Mouse (Mus musculus) midbrain, embryonic 11.5 days (tissue): Measurements from ENCODE around the gene Lrp2. TPM values are rescaled to one million over a fixed set of nuclear protein-coding genes. Genes with fewer than 3 reads are reported as not detected.

Source experiments
- ATAC-seq: fragments of 200-750 bp; cut with Nextera tagmentation; 2 replicates; pipeline ENCODE4 v1.8.0; 2017; ENCODE audit warnings: moderate TSS enrichment, moderate library complexity; ENCODE audit not compliant: low FRiP score
- DNase-seq: peaks from one replicate; pipeline ENCODE4 v3.0.0; 2015; ENCODE audit warnings: low spot score; ENCODE audit errors: missing footprints
- H3K27ac ChIP-seq: fragments of 300-500 bp; sonication (generic); 2 replicates; pipeline ENCODE4 v1.5.1; 2014; ENCODE audit warnings: low read depth, low read length
- H3K27me3 ChIP-seq: fragments of 300-500 bp; sonication (generic); 2 replicates; pipeline ENCODE4 v1.6.1; 2014; ENCODE audit warnings: mild to moderate bottlenecking, low read length, moderate library complexity, mixed read lengths; ENCODE audit not compliant: control insufficient read depth, insufficient read depth
- H3K36me3 ChIP-seq: fragments of 300-500 bp; sonication (generic); 2 replicates; pipeline ENCODE4 v1.6.1; 2014; ENCODE audit warnings: mild to moderate bottlenecking, low read length, moderate library complexity, mixed read lengths; ENCODE audit not compliant: control insufficient read depth, insufficient read depth
- H3K4me1 ChIP-seq: fragments of 300-500 bp; sonication (generic); 2 replicates; pipeline ENCODE4 v1.6.1; 2014; ENCODE audit warnings: low read length; ENCODE audit not compliant: control insufficient read depth, insufficient read depth
- H3K4me2 ChIP-seq: fragments of 300-500 bp; sonication (generic); 2 replicates; pipeline ENCODE4 v1.6.1; 2014; ENCODE audit warnings: mild to moderate bottlenecking, moderate library complexity
- H3K4me3 ChIP-seq: fragments of 300-500 bp; sonication (generic); 2 replicates; pipeline ENCODE4 v1.5.1; 2014; ENCODE audit warnings: low read depth, low read length
- H3K9ac ChIP-seq: fragments of 300-500 bp; sonication (generic); 2 replicates; pipeline ENCODE4 v1.6.1; 2014; ENCODE audit warnings: low read length
- H3K9me3 ChIP-seq: fragments of 300-500 bp; sonication (generic); 2 replicates; pipeline ENCODE4 v1.6.1; 2016; ENCODE audit warnings: low read length; ENCODE audit not compliant: control insufficient read depth
- WGBS: fragments of 180-500 bp; shearing (Covaris S2); extraction: QIAGEN DNeasy Blood & Tissue Kit; methylation state at CpG from one replicate; pipeline ENCODE4 v1.1.7; 2014; 5-methylcytosine and 5-hydroxymethylcytosine counted together
- polyA plus RNA-seq: library from polyadenylated mRNA; unstranded; fragments of >200 nt; fragmentation: Nextera tagmentation; extraction: Ambion mirVana; gene quantifications from 2 replicates; pipeline ENCODE4 v1.2.1, GENCODE M21; 2014

Lrp2 gene
- polyA plus RNA-seq, 1 experiment from 2014 or later, result 5.6 TPM

- H3K27ac ChIP-seq, result no peak overlapping the region
- no peaks in the 10 kb centered on the region for H3K27me3 ChIP-seq
- H3K4me2 ChIP-seq, result no peak overlapping the region
- 64% methylated on average over 6 of the region's 6 CpGs for WGBS
- DNase-seq (no peak), ATAC-seq (no peak)
- no peak overlapping the region for H3K9ac ChIP-seq
- H3K36me3 ChIP-seq, result no peaks in the 10 kb centered on the region
- no peaks in the 10 kb centered on the region for H3K9me3 ChIP-seq
- no peak overlapping the region for H3K4me3 ChIP-seq
- H3K4me1 ChIP-seq, result peaks cover 8% of the 10 kb centered on the region; the same call in 1 of the 2 replicates
Measured at GRCm38 (mm10) chr2:69574934-69575333, 10.9 kb downstream of the Lrp2 start.

- Histone ChIP-seq H3K27ac (no peak overlapping the region), H3K9ac (no peak overlapping the region), H3K4me2 (no peak overlapping the region), H3K9me3 (no peaks in the 10 kb centered on the region), H3K4me3 (no peak overlapping the region), H3K27me3 (no peaks in the 10 kb centered on the region), H3K36me3 (no peaks in the 10 kb centered on the region), H3K4me1 (peaks cover 8% of the 10 kb centered on the region; the same call in 1 of the 2 replicates)
- 91% methylated on average over 3 of the region's 3 CpGs for WGBS
- DNase-seq, result peak; percentile 56
- ATAC-seq, result no peak
Measured at GRCm38 (mm10) chr2:69574261-69574660, 11.6 kb downstream of the Lrp2 start.

- ATAC-seq (peak; percentile 47; the same call in 1 of the 2 replicates), DNase-seq (no peak)
- Histone ChIP-seq H3K9me3 (no peaks in the 10 kb centered on the region), H3K4me2 (no peak overlapping the region), H3K36me3 (no peaks in the 10 kb centered on the region), H3K27me3 (no peaks in the 10 kb centered on the region), H3K4me1 (peaks cover 8% of the 10 kb centered on the region; the same call in 1 of the 2 replicates), H3K27ac (peak overlapping the region; percentile 3; the same call in 1 of the 2 replicates), H3K9ac (no peak overlapping the region), H3K4me3 (no peak overlapping the region)
Measured at GRCm38 (mm10) chr2:69573733-69574054, 12.2 kb downstream of the Lrp2 start.

- Histone ChIP-seq H3K27ac (peak overlapping the region; percentile 3; the same call in 1 of the 2 replicates), H3K9me3 (no peaks in the 10 kb centered on the region), H3K4me3 (no peak overlapping the region), H3K4me2 (no peak overlapping the region), H3K9ac (no peak overlapping the region), H3K36me3 (no peaks in the 10 kb centered on the region), H3K27me3 (no peaks in the 10 kb centered on the region), H3K4me1 (peaks cover 8% of the 10 kb centered on the region; the same call in 1 of the 2 replicates)
- 57% methylated on average over 5 of the region's 5 CpGs for WGBS
- ATAC-seq, result 0 out of 2 replicates have a peak, but pooled peaks have one; percentile 41
- no peak for DNase-seq
Measured at GRCm38 (mm10) chr2:69573038-69573732, 12.7 kb downstream of the Lrp2 start.

- Histone ChIP-seq H3K9me3 (no peaks in the 10 kb centered on the region), H3K4me1 (peaks cover 8% of the 10 kb centered on the region; the same call in 1 of the 2 replicates), H3K27me3 (no peaks in the 10 kb centered on the region), H3K9ac (no peak overlapping the region), H3K4me2 (no peak overlapping the region), H3K36me3 (no peaks in the 10 kb centered on the region), H3K4me3 (no peak overlapping the region), H3K27ac (no peak overlapping the region)
- ATAC-seq (no peak), DNase-seq (no peak)
- 86% methylated on average over 6 of the region's 6 CpGs for WGBS
Measured at GRCm38 (mm10) chr2:69570556-69570955, 15.3 kb downstream of the Lrp2 start.

- Histone ChIP-seq H3K27ac (no peak overlapping the region), H3K4me2 (no peak overlapping the region), H3K4me3 (no peak overlapping the region), H3K9ac (no peak overlapping the region), H3K4me1 (no peaks in the 10 kb centered on the region; the same call in 1 of the 2 replicates), H3K36me3 (no peaks in the 10 kb centered on the region), H3K9me3 (no peaks in the 10 kb centered on the region), H3K27me3 (no peaks in the 10 kb centered on the region)
- DNase-seq, result no peak
- no peak for ATAC-seq
- 78% methylated on average over 7 of the region's 7 CpGs for WGBS
Measured at GRCm38 (mm10) chr2:69566281-69566680, 19.6 kb downstream of the Lrp2 start.

- Histone ChIP-seq H3K9ac (no peak overlapping the region), H3K4me2 (no peak overlapping the region), H3K27ac (no peak overlapping the region), H3K4me3 (no peak overlapping the region), H3K36me3 (no peaks in the 10 kb centered on the region), H3K4me1 (no peaks in the 10 kb centered on the region; the same call in 1 of the 2 replicates), H3K27me3 (no peaks in the 10 kb centered on the region), H3K9me3 (no peaks in the 10 kb centered on the region)
- ATAC-seq (no peak), DNase-seq (no peak)
- WGBS, result 92% methylated on average over 6 of the region's 6 CpGs
Measured at GRCm38 (mm10) chr2:69563492-69563891, 22.4 kb downstream of the Lrp2 start.

- Histone ChIP-seq H3K4me2 (no peak overlapping the region), H3K4me1 (no peaks in the 10 kb centered on the region; the same call in 1 of the 2 replicates), H3K27me3 (no peaks in the 10 kb centered on the region), H3K36me3 (no peaks in the 10 kb centered on the region), H3K9ac (no peak overlapping the region), H3K4me3 (no peak overlapping the region), H3K9me3 (no peaks in the 10 kb centered on the region), H3K27ac (no peak overlapping the region)
- DNase-seq (no peak), ATAC-seq (no peak)
- 83% methylated on average over 5 of the region's 5 CpGs for WGBS
Measured at GRCm38 (mm10) chr2:69562761-69563160, 23.1 kb downstream of the Lrp2 start.

GRCm38 (mm10) chr2:69560221-69560620, 25.6 kb downstream of the Lrp2 start:
- no peak overlapping the region for H3K9ac ChIP-seq
- peaks cover 2% of the 10 kb centered on the region; the same call in 1 of the 2 replicates for H3K4me1 ChIP-seq
- H3K4me3 ChIP-seq, result no peak overlapping the region
- H3K27ac ChIP-seq, result no peak overlapping the region
- H3K27me3 ChIP-seq, result no peaks in the 10 kb centered on the region
- no peak for ATAC-seq
- no peaks in the 10 kb centered on the region for H3K36me3 ChIP-seq
- WGBS, result 79% methylated on average over 4 of the region's 4 CpGs
- H3K4me2 ChIP-seq, result no peak overlapping the region
- no peaks in the 10 kb centered on the region for H3K9me3 ChIP-seq
- DNase-seq, result no peak
